Mouse (Mus musculus) limb, embryonic 12.5 days (tissue): ENCODE results near the gene Nlrx1. TPM values are rescaled to one million over a fixed set of nuclear protein-coding genes. Genes with fewer than 3 reads are reported as not detected.

ENCODE experiments used
- ATAC-seq: fragments of 200-750 bp; cut with Nextera tagmentation; 2 replicates; pipeline ENCODE4 v1.8.0; 2017; ENCODE audit warnings: low read depth, moderate TSS enrichment; ENCODE audit not compliant: insufficient number of reproducible peaks, insufficient read depth, low FRiP score, low TSS enrichment
- H3K27ac ChIP-seq: fragments of 300-500 bp; sonication (generic); 2 replicates; pipeline ENCODE4 v1.5.1; 2016; ENCODE audit warnings: mild to moderate bottlenecking, moderate library complexity
- H3K27me3 ChIP-seq: fragments of 300-500 bp; sonication (generic); 2 replicates; pipeline ENCODE4 v1.6.1; 2016; ENCODE audit warnings: mild to moderate bottlenecking, moderate library complexity
- H3K36me3 ChIP-seq: fragments of 300-500 bp; sonication (generic); 2 replicates; pipeline ENCODE4 v1.6.1; 2016; ENCODE audit warnings: mild to moderate bottlenecking, moderate library complexity
- H3K4me1 ChIP-seq: fragments of 300-500 bp; sonication (generic); replicated peaks from 2 replicates; pipeline ENCODE4 v1.6.1; 2016
- H3K4me2 ChIP-seq: fragments of 300-500 bp; sonication (generic); 2 replicates; pipeline ENCODE4 v1.6.1; 2016; ENCODE audit warnings: mild to moderate bottlenecking, moderate library complexity
- H3K4me3 ChIP-seq: fragments of 300-500 bp; sonication (generic); replicated peaks from 2 replicates; pipeline ENCODE4 v1.5.1; 2016; ENCODE audit warnings: mild to moderate bottlenecking
- H3K9ac ChIP-seq: fragments of 300-500 bp; sonication (generic); replicated peaks from 2 replicates; pipeline ENCODE4 v1.6.1; 2016; ENCODE audit warnings: mild to moderate bottlenecking, moderate library complexity
- H3K9me3 ChIP-seq: fragments of 300-500 bp; sonication (generic); 2 replicates; pipeline ENCODE4 v1.6.1; 2016; ENCODE audit warnings: mild to moderate bottlenecking, moderate library complexity
- WGBS: fragments of 180-500 bp; shearing (Covaris S2); methylation state at CpG from one replicate; pipeline ENCODE4 v1.1.7; 2016; 5-methylcytosine and 5-hydroxymethylcytosine counted together
- polyA plus RNA-seq: library from polyadenylated mRNA; unstranded; fragments of >200 nt; fragmentation: Nextera tagmentation; extraction: Ambion mirVana; gene quantifications from 2 replicates; pipeline ENCODE4 v1.2.1, GENCODE M21; 2016

Nlrx1 gene
- 5.3 and 6.7 TPM in 2 replicates for polyA plus RNA-seq

DNA sequence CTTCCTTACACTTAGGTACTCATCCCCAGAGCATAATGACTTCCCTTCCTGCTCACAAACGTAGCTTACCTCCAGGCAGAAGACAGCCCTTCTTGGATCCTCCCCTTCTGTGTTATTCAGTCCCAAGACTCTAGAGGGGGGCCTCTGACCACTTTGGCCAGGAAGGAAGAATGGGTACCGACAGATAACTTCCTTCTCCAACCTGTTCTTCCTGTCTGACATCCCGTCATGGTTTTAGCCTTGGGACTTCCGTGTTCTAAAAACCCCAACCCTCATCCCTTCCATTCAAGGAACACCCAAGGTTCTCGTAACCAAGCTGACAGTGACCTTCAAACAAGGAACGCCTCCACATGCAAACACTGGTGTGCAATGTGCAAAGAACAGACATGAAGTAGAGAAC is at the start of gene Nlrx1:
Gene Nlrx1, minus strand, starts transcription at position 168 of the 400 bp plus-strand sequence.
- WGBS = 83% methylated on average over 6 of the region's 6 CpGs
- no peaks in the 10 kb centered on the region for H3K36me3 ChIP-seq
- H3K9me3 ChIP-seq = 0 out of 2 replicates have a peak, but pooled peaks cover 3% of the 10 kb centered on the region
- no peak for ATAC-seq
- H3K4me2 ChIP-seq = peak within 1 kb of the TSS; percentile 81
- peak within 1 kb of the TSS; percentile 59; the same call in 1 of the 2 replicates for H3K27ac ChIP-seq
- H3K4me1 ChIP-seq = peaks cover 10% of the 10 kb centered on the region; the same call in 1 of the 2 replicates
- H3K4me3 ChIP-seq = peak within 1 kb of the TSS; percentile 50
- no peaks in the 10 kb centered on the region for H3K27me3 ChIP-seq
- peak within 1 kb of the TSS; percentile 83 for H3K9ac ChIP-seq

DNA sequence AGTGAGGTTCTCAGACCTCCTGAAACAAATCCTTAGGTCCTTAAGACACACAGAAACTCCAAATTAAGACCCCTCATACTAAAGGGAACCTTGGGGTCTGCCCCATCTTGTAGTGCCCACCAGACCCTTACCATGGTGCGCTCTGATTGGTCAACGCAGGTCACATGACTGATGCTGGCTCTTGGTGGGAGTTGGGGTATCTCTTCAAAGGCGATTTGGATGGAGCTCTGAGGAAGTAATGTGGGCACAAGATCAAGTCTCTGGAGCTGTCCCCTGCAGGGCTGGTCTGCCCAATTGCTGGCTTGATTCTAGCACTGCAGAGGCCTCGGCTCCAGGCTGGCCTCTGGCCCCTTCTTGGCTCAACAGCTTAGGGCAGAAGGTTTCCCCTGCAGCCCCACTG is 49.1 kb upstream of the Nlrx1 start:
- Histone ChIP-seq H3K4me3 (no peak overlapping the region), H3K4me1 (peaks cover 21% of the 10 kb centered on the region), H3K27me3 (no peaks in the 10 kb centered on the region), H3K9ac (no peak overlapping the region), H3K4me2 (0 out of 2 replicates have a peak overlapping the region, but pooled peaks have one; percentile 2), H3K36me3 (peaks cover 48% of the 10 kb centered on the region), H3K27ac (no peak overlapping the region), H3K9me3 (no peaks in the 10 kb centered on the region)
- ATAC-seq = no peak
- WGBS = 55% methylated on average over 4 of the region's 4 CpGs

DNA sequence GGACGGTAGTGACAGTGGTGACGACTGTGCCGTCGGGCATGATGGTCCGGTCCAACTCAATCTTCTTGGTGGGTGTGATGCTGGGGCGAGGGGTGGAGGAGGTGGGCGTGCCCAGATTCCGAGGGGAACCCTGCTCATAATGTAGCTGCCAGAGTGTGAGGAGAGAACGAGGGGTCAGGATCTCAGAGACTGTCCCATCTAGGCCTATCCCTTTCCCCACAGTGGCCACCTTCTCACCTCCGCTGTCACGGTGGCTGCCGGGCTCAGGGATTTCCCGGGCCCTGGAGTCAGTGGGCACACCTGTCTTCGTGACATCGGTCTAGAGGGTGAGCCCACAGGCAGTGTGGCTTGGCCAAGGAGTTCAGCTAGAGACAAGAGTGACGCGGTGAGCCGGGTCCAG is 46.5 kb upstream of the Nlrx1 start:
- Histone ChIP-seq H3K36me3 (peaks cover 55% of the 10 kb centered on the region), H3K4me3 (no peak overlapping the region), H3K4me1 (peaks cover 24% of the 10 kb centered on the region), H3K9ac (no peak overlapping the region), H3K4me2 (no peak overlapping the region), H3K27me3 (0 out of 2 replicates have a peak, but pooled peaks cover 11% of the 10 kb centered on the region), H3K27ac (no peak overlapping the region), H3K9me3 (no peaks in the 10 kb centered on the region)
- WGBS = 91% methylated on average over 18 of the region's 18 CpGs
- ATAC-seq = no peak

DNA sequence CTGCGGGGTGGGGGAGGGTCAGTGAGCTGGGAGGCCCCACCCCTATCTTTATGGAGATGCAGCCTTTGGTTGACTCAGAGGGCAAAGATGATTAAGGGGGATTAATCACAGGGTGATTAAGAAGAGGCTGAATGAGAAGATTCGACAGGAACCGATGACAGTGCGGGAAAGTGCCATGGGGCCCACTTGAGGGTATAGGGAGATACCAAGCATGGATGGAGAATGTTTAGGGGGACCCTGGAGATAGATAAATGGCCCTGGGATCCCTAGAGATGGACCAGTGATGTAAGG is 45.8 kb upstream of the Nlrx1 start:
- Histone ChIP-seq H3K4me1 (peaks cover 21% of the 10 kb centered on the region), H3K36me3 (peaks cover 55% of the 10 kb centered on the region), H3K4me3 (no peak overlapping the region), H3K9me3 (no peaks in the 10 kb centered on the region), H3K27ac (no peak overlapping the region), H3K27me3 (0 out of 2 replicates have a peak, but pooled peaks cover 11% of the 10 kb centered on the region), H3K9ac (no peak overlapping the region), H3K4me2 (no peak overlapping the region)
- whole genome bisulfite sequencing = 76% methylated on average over 4 of the region's 4 CpGs
- ATAC-seq = no peak

DNA sequence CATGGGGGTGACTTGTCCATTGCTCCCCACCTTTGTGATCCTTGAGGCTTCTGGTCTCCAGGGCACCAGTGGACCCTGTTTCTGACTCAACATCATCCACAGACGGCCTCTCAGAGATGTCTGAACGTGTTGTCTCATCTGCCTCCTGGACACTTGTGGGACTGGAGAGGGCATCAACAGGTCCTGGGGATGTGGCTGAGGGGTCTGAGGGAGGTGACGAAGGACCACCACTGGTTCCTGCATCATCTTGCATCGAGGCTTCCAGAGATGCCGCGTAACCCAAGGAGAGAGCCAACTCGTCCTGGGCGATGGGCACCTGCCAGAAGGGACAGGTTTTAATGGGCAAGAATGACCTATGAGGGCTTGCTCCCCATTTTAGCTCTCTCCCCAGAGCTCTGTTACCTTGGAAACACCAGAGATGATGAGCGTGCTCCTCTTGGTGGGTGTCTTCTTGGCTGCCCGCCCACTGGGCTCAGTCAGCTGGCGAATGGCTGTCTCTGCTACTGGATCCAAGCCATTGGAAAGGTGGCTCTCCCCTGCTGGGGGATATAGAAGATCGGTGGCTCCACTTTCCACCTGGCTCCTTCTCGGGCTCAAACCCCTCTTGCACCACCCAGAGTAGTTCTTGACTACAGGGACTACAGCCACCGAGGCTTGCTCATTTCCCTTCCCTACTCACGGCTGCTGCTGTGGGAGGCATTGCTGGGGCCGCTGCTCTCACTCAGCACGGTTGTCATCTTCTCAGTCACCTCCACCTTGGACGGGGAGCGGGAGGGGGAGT is 45.3 kb upstream of the Nlrx1 start:
- ATAC-seq = no peak
- H3K9ac ChIP-seq = no peak overlapping the region
- WGBS = 79% methylated on average over 19 of the region's 19 CpGs
- H3K36me3 ChIP-seq = peaks cover 55% of the 10 kb centered on the region
- H3K27ac ChIP-seq = no peak overlapping the region
- no peaks in the 10 kb centered on the region for H3K9me3 ChIP-seq
- peaks cover 15% of the 10 kb centered on the region for H3K4me1 ChIP-seq
- H3K27me3 ChIP-seq = 0 out of 2 replicates have a peak, but pooled peaks cover 11% of the 10 kb centered on the region
- no peak overlapping the region for H3K4me3 ChIP-seq
- no peak overlapping the region for H3K4me2 ChIP-seq

DNA sequence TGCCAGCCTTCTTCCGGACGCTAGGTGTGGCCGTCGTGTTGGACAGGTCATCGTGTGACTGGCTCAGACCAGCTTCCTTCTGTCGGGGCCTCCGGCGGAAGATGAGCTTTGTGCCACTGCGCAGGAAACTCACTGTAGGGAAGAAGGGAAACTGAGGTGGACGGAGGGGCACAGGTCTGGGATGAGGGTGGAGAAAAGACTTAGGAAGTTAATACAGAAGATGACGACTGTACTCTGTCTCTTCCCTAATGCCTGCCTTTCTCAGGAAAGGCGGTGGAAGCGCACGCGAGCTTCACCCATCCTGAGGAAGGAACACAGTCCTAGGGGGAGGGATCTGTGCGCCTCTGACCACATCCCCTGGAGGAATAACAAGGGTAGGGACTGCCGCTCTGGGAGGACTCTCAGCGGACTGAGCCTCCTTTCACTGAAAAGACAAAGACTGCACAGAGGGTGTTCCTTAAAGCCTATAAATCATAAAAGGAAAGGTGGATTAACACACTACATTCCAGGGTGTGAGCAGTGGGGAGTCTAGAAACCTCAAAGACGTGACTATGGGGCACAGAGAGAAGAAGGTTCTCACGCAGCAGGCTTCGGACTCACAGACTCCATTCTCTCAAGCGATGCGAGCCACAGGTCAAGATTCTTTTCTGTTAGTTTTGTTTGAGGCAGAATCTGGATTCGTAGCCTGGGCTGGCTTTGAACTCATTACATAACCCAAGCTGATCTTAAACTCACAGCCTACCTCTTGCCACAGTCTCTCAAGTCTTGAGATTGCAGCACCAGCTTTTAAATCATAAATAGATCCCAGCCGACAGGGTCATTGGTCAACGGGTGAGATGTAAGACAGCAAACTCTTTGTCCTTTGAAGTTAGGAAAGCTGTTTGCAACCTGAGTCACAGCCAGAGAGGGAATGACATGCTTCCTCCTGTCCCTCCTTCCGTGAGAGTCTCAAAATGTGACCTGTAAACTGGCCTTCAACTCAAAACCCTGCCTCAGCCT is 43.0 kb upstream of the Nlrx1 start:
- peak overlapping the region; percentile 34; the same call in 1 of the 2 replicates for H3K9ac ChIP-seq
- peak overlapping the region; percentile 28; the same call in 1 of the 2 replicates for H3K4me2 ChIP-seq
- ATAC-seq = no peak
- 9% methylated on average over 27 of the region's 27 CpGs for WGBS
- no peak overlapping the region for H3K27ac ChIP-seq
- peaks cover 47% of the 10 kb centered on the region for H3K36me3 ChIP-seq
- H3K9me3 ChIP-seq = no peaks in the 10 kb centered on the region
- H3K4me1 ChIP-seq = peaks cover 9% of the 10 kb centered on the region
- no peak overlapping the region for H3K4me3 ChIP-seq
- 0 out of 2 replicates have a peak, but pooled peaks cover 11% of the 10 kb centered on the region for H3K27me3 ChIP-seq

DNA sequence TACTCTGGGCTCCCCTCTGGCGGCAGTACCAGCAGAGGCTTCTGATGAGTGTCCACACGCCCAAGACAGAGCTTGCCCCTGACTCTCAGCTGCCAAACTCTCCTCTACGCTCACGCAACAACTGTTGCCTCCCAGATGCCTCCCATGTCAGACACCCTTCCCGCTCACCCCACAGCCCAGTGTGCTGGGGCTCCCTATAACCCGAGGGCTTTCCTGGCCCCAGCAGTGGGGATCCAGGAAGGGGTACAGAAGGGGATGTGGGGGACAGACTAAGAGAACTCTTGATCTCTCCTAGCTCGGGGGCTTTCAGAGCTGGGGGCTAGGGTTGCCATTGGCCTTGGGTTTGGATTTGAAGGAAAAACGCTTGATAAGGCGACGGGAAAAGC is 42.3 kb upstream of the Nlrx1 start:
- no peak for ATAC-seq
- no peaks in the 10 kb centered on the region for H3K9me3 ChIP-seq
- H3K4me3 ChIP-seq = no peak overlapping the region
- peaks cover 9% of the 10 kb centered on the region for H3K4me1 ChIP-seq
- 34% methylated on average over 10 of the region's 10 CpGs for WGBS
- no peak overlapping the region for H3K27ac ChIP-seq
- 0 out of 2 replicates have a peak, but pooled peaks cover 11% of the 10 kb centered on the region for H3K27me3 ChIP-seq
- H3K9ac ChIP-seq = no peak overlapping the region
- H3K36me3 ChIP-seq = peaks cover 40% of the 10 kb centered on the region
- H3K4me2 ChIP-seq = no peak overlapping the region; the same call in 1 of the 2 replicates

DNA sequence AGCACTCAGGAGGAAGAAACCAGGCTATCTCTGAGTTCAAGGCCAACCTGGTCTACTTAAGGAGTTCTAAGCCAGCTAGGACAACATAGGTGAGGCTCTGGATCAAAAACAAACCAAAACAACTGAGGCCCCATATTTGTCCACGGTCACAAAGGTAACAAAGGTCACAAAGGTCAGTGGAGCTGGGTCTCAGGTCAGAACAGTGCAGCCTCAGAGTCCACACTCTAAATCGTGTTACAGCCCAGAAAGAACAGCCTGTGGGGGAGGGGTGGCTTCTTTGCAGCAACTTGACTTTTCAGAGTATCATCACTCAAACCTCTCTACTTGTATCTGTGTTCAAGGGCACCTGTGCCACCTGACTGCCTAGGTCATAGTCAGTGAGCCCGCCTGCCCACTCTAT is 41.4 kb upstream of the Nlrx1 start:
- Histone ChIP-seq H3K4me2 (no peak overlapping the region), H3K4me3 (no peak overlapping the region), H3K4me1 (peaks cover 11% of the 10 kb centered on the region), H3K27ac (no peak overlapping the region), H3K36me3 (peaks cover 30% of the 10 kb centered on the region), H3K9ac (no peak overlapping the region), H3K9me3 (no peaks in the 10 kb centered on the region), H3K27me3 (0 out of 2 replicates have a peak, but pooled peaks cover 11% of the 10 kb centered on the region)
- ATAC-seq = no peak
- 56% methylated on average over 3 of the region's 3 CpGs for WGBS

DNA sequence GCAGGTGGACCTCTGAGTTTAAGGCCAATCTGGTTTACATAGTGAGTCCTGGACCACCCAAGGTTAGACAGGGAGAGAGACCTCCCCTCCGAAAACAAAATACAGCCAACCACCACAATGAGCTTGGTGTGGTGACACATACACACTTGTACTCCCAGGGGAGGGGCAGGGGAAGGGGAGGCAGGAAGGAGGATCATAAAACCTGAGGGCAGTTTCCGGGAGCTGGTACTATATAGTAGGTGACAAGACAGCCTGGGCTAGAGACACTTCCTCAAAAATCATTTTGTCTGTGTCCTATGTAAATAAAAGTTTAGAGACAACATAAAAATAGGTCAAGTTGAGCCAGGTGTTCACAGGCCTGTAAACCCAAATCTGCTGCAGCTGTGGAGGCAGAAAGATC is 38.8 kb upstream of the Nlrx1 start:
- Histone ChIP-seq H3K4me1 (peaks cover 21% of the 10 kb centered on the region), H3K27me3 (0 out of 2 replicates have a peak, but pooled peaks cover 11% of the 10 kb centered on the region), H3K9ac (no peak overlapping the region), H3K4me3 (no peak overlapping the region), H3K4me2 (no peak overlapping the region), H3K36me3 (peaks cover 15% of the 10 kb centered on the region), H3K27ac (no peak overlapping the region), H3K9me3 (no peaks in the 10 kb centered on the region)
- ATAC-seq = no peak
- WGBS = 63% methylated on average over 2 of the region's 2 CpGs

DNA sequence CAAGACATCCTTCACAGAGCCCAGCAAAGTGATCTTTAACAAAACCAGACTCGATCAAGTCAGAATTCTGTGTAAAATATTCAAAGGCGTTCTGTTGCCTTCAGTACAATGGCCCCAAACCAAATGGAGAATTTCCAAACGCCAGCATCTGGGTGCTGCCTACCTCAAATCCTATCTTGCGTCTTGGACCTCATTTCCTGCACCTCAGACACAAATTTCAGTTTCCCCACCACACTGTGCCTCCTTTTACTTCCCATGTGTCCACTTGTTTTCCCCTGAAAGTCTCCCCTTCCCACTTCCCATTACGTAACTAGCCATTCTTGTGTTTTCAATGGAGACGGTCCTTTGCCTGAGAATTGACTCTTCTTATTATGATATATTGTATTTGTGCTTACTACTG is 38.1 kb upstream of the Nlrx1 start:
- Histone ChIP-seq H3K9me3 (no peaks in the 10 kb centered on the region), H3K27me3 (0 out of 2 replicates have a peak, but pooled peaks cover 5% of the 10 kb centered on the region), H3K4me1 (peaks cover 18% of the 10 kb centered on the region), H3K27ac (no peak overlapping the region), H3K4me2 (no peak overlapping the region), H3K4me3 (no peak overlapping the region), H3K36me3 (peaks cover 22% of the 10 kb centered on the region), H3K9ac (no peak overlapping the region)
- WGBS = 84% methylated on average over 6 of the region's 6 CpGs
- ATAC-seq = no peak
